Mouse (Mus musculus) lung, embryonic 14.5 days (tissue): ENCODE data around the gene Il23r. TPM values are rescaled to one million over a fixed set of nuclear protein-coding genes. Genes with fewer than 3 reads are reported as not detected.
A peak's percentile ranks its signal among the peaks of the same experiment; 100 is the strongest.

ENCODE experiments used
- ATAC-seq: fragments of 200-750 bp; cut with Nextera tagmentation; 2 replicates; pipeline ENCODE4 v1.8.0; 2017; ENCODE audit warnings: mild to moderate bottlenecking, moderate TSS enrichment, moderate library complexity; ENCODE audit not compliant: insufficient read depth
- DNase-seq: peaks from one replicate; pipeline ENCODE4 v3.0.0-alpha.2; 2015
- H3K27ac ChIP-seq: fragments of 300-500 bp; sonication (generic); 2 replicates; pipeline ENCODE4 v1.5.1; 2014; ENCODE audit warnings: low read depth, mild to moderate bottlenecking, moderate library complexity
- H3K27me3 ChIP-seq: fragments of 300-500 bp; sonication (generic); 2 replicates; pipeline ENCODE4 v1.6.1; 2014; ENCODE audit warnings: low read length, control low read depth; ENCODE audit not compliant: insufficient read depth
- H3K36me3 ChIP-seq: fragments of 300-500 bp; sonication (generic); 2 replicates; pipeline ENCODE4 v1.6.1; 2014; ENCODE audit warnings: control low read depth; ENCODE audit not compliant: insufficient read depth
- H3K4me1 ChIP-seq: fragments of 300-500 bp; sonication (generic); 2 replicates; pipeline ENCODE4 v1.6.1; 2014; ENCODE audit warnings: antibody characterized with exemption, control low read depth; ENCODE audit not compliant: insufficient read depth
- H3K4me2 ChIP-seq: fragments of 300-500 bp; sonication (generic); 2 replicates; pipeline ENCODE4 v1.6.1; 2014; ENCODE audit warnings: mild to moderate bottlenecking
- H3K4me3 ChIP-seq: fragments of 300-500 bp; sonication (generic); 2 replicates; pipeline ENCODE4 v1.5.1; 2014; ENCODE audit warnings: low read depth, low read length
- H3K9ac ChIP-seq: fragments of 300-500 bp; sonication (generic); 2 replicates; pipeline ENCODE4 v1.6.1; 2014
- H3K9me3 ChIP-seq: fragments of 300-500 bp; sonication (generic); 2 replicates; pipeline ENCODE4 v1.6.1; 2016; ENCODE audit warnings: low read depth, low read length, control low read depth
- CTCF ChIP-seq: IDR thresholded peaks from 2 replicates; pipeline ENCODE4 v1.5.1; 2016; ENCODE audit warnings: antibody characterized with exemption, low read depth
- WGBS: fragments of 180-500 bp; shearing (Covaris S2); extraction: QIAGEN DNeasy Blood & Tissue Kit; methylation state at CpG from one replicate; pipeline ENCODE4 v1.1.7; 2014; 5-methylcytosine and 5-hydroxymethylcytosine counted together
- polyA plus RNA-seq: library from polyadenylated mRNA; unstranded; fragments of >200 nt; fragmentation: Nextera tagmentation; extraction: Ambion mirVana; gene quantifications from 2 replicates; pipeline ENCODE4 v1.2.1, GENCODE M21; 2014

Gene Il23r
- not detected in 2 replicates for polyA plus RNA-seq

DNA sequence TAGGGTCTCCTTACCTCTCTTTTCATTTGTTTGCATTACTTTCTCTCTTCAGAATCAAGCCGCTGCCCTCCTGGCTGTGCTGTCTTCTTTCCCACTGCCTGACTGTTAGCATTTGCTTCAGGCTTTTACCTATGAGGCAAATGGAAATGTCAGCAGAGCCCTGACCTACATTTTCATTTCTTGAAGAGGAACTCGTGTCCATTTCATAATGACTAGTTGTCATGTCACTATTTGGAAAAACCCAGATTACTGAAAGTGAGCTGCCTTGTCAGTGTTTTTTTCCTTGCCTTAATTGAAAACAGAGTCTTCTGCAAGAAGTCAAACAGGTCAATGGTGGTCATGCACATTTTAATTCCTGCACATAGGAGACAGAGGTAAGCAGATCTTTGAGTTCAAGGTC, at the start of gene Il23r:
Gene Il23r (minus strand): TSS at position 101 of the 400 bp plus-strand sequence.
- no peak for TF ChIP-seq CTCF
- no peak for ATAC-seq
- Histone ChIP-seq H3K27ac (no peak within 1 kb of the TSS), H3K9ac (no peak within 1 kb of the TSS), H3K4me2 (no peak within 1 kb of the TSS), H3K36me3 (no peaks in the 10 kb centered on the region), H3K4me3 (no peak within 1 kb of the TSS), H3K9me3 (no peaks in the 10 kb centered on the region), H3K4me1 (no peaks in the 10 kb centered on the region), H3K27me3 (no peaks in the 10 kb centered on the region)
- 60% methylated on average over 2 of the region's 2 CpGs for WGBS
- no peak for DNase-seq

DNA sequence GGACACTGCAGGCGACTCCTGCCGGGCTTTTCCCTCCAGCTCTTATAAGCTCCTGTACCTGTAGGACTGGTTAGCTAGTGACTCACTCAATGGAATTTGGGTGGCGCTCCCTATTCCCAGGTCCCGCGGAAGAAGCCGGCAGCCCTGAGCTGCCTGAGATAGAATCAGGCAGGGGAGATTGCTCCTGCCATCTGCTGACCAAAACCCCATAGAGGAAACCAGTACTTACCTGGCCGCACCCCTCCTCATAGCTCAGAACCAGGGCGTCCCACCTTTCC, 44.1 kb upstream of the Il23r start, which contains the start of gene Tacstd2:
Gene Tacstd2 (minus strand): TSS at position 20 of the 278 bp plus-strand sequence.
- Histone ChIP-seq H3K27me3 (peaks cover 49% of the 10 kb centered on the region), H3K4me1 (peaks cover 4% of the 10 kb centered on the region), H3K36me3 (no peaks in the 10 kb centered on the region), H3K9me3 (no peaks in the 10 kb centered on the region), H3K9ac (peak within 1 kb of the TSS; percentile 34; the same call in 1 of the 2 replicates), H3K4me2 (peak within 1 kb of the TSS; percentile 71), H3K4me3 (peak within 1 kb of the TSS; percentile 39), H3K27ac (no peak within 1 kb of the TSS)
- peak; percentile 51 for DNase-seq
- ATAC-seq, result peak; percentile 59
- WGBS, result 4% methylated on average over 8 of the region's 8 CpGs
- TF ChIP-seq CTCF, result 0 out of 2 replicates have a peak, but pooled peaks have one; percentile 12

DNA sequence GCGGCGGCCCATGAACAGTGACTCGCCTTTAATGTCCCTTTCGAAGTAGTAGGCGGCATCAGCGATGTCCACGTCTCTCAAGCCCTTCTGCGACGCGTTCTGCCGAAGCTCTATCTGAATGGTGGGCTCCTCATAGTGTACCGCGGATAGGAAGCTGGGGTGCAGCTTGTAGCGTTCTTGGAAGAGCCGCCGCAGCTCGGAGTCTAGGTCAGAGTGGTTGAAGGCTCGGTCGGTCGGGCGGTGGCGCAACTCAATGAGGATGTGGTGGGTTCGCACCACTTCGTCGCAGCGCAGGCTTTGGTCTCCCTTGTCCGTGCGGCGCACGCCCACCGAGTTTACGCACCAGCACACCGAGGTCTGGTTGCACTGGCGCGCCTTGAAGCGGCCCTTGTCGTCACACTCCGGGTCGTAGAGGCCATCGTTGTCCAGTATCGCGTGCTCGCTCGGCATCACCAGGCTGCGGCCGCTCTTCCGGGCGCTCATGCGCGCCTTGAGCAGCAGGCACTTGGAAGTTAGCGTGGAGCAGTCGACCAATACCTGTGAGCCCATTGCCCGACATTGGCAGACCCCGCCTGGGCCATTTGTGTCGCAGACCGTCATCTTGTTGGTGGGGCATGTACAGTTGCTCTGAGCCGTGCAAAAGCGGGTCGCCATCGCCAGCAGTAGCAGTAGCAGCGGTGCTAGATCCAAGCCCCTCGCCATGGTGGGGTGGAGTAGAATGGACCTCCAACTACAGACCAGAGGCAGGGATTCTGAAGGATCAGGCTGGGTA, 43.5 kb upstream of the Il23r start:
- Histone ChIP-seq H3K4me3 (peak overlapping the region; percentile 39), H3K36me3 (no peaks in the 10 kb centered on the region), H3K27ac (no peak overlapping the region), H3K27me3 (peaks cover 49% of the 10 kb centered on the region), H3K4me2 (peak overlapping the region; percentile 71), H3K9me3 (no peaks in the 10 kb centered on the region), H3K4me1 (peaks cover 4% of the 10 kb centered on the region), H3K9ac (peak overlapping the region; percentile 34; the same call in 1 of the 2 replicates)
- 1% methylated on average over 62 of the region's 62 CpGs for WGBS
- DNase-seq (peak; percentile 55), ATAC-seq (peak; percentile 42)
- no peak for TF ChIP-seq CTCF

DNA sequence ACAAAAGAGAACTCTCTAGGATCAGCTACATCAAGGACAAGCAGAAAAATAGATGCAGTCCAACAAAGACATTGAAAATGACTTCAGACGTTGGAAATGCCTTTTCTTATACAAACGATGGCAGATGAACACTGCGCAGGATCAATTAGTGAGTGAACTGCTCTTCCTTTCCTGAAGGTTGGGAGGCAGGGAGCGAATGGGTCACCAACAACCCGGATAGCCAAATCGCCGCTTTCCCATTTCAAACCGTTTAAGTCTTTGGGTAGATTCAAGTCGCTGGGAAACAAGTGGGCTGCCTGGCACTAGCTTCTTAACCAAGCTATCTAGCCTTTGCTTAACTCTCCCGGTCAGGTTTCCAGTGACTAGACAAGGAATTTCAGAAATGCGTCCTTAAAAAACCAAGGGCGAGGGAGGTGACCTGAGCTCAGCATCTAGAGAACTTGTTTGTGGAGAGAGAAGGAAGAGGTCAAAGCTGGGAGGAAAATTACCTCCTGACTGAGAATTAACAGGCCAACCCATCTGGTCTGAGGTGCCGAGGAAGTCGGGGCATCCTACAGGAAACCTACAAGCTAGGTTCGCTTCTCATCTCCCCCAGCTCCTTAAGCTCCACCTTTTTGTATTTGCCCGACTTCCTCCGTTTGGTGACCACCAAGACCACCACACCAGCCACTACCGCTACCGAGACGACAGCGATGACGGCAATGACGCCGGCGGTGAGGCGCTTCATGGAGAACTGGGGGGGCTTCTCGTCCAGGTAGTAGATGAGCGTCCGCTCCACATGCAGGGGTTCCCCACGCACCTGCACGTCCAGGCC, 42.7 kb upstream of the Il23r start:
- Histone ChIP-seq H3K36me3 (no peaks in the 10 kb centered on the region), H3K4me2 (peak overlapping the region; percentile 71), H3K4me3 (peak overlapping the region; percentile 39), H3K27ac (no peak overlapping the region), H3K9me3 (no peaks in the 10 kb centered on the region), H3K9ac (peak overlapping the region; percentile 34; the same call in 1 of the 2 replicates), H3K27me3 (peaks cover 49% of the 10 kb centered on the region), H3K4me1 (peaks cover 4% of the 10 kb centered on the region)
- no peak for TF ChIP-seq CTCF
- ATAC-seq, result no peak
- 9% methylated on average over 31 of the region's 31 CpGs for WGBS
- DNase-seq, result peak; percentile 2

DNA sequence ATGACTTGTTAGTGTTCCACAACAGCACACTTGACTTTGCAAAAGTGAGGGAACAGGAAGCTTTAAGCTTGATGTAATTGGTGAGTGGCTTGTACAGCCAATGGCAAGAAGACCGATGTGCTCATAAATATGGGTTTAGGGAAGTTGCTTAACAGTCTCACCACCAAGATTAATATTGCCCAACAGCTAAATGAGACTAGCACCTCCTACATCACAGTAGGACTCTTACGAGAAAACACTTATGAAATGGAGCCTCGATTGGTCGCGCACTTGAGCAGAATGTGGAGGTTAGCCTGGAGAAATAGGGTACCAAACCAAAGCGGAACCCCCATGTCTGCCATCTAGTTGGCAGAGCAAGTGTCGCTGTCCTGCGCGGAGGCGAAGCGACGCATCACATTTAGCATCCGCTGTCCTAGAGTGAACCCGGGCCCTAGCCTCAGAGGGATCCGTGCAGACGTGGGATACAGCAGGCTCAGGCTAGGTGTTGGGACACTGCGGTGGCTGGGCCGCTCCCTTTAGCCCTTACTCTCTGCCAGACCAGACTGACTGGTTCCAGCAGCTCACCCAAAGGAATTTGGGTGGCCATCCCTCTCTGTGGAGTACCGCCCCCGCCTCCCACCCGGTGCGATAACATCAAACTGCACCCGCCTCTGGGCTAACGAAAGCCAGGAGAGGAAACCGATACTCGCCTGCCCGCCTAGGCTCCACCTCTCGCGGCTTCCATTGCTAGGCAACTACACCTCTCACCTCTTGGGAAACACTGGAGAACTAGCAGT, 41.2 kb upstream of the Il23r start:
- peak overlapping the region; percentile 30; the same call in 1 of the 2 replicates for H3K27ac ChIP-seq
- DNase-seq (peak; percentile 63), ATAC-seq (peak; percentile 86)
- peaks cover 49% of the 10 kb centered on the region for H3K27me3 ChIP-seq
- no peak for TF ChIP-seq CTCF
- peaks cover 4% of the 10 kb centered on the region for H3K4me1 ChIP-seq
- peak overlapping the region; percentile 47 for H3K4me2 ChIP-seq
- H3K36me3 ChIP-seq, result no peaks in the 10 kb centered on the region
- no peak overlapping the region for H3K9ac ChIP-seq
- peak overlapping the region; percentile 6; the same call in 1 of the 2 replicates for H3K4me3 ChIP-seq
- no peaks in the 10 kb centered on the region for H3K9me3 ChIP-seq
- 6% methylated on average over 29 of the region's 29 CpGs for WGBS

DNA sequence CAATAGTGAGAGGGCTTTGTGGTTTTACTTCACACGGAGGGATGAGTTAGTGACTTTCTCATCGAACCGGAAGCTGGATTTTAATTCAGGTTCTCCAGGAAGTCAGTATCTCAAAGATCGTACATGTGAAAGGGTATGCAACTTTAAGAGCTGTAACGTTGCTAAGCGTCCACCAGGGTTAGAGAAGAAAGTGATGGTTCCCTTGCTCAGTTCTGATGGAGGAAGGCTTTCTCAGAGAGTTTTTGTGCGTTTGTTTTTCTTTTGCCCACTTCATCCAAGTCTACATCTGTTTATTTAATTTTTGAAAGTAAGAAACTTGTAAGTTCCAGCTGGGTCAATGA, 40.1 kb upstream of the Il23r start:
- 0 out of 2 replicates have a peak, but pooled peaks have one; percentile 3 for TF ChIP-seq CTCF
- ATAC-seq (no peak), DNase-seq (peak; percentile 3)
- Histone ChIP-seq H3K27ac (peak overlapping the region; percentile 24; the same call in 1 of the 2 replicates), H3K27me3 (peaks cover 49% of the 10 kb centered on the region), H3K36me3 (no peaks in the 10 kb centered on the region), H3K4me3 (no peak overlapping the region), H3K4me1 (peaks cover 4% of the 10 kb centered on the region), H3K9ac (no peak overlapping the region), H3K4me2 (no peak overlapping the region), H3K9me3 (no peaks in the 10 kb centered on the region)
- WGBS, result 48% methylated on average over 7 of the region's 7 CpGs
